Mouse (Mus musculus): ENCODE measurements around the gene Cdca3. TPM values are rescaled to one million over a fixed set of nuclear protein-coding genes. Genes with fewer than 3 reads are reported as not detected.
"Not testable (repeated sequence)": the region's sequence is repeated elsewhere in the genome, so short reads cannot be mapped to it uniquely, and the experiment has no call there.

Cdca3 gene
- polyA plus RNA-seq, 1 experiment from 2014 or later = 35.3 TPM

DNA sequence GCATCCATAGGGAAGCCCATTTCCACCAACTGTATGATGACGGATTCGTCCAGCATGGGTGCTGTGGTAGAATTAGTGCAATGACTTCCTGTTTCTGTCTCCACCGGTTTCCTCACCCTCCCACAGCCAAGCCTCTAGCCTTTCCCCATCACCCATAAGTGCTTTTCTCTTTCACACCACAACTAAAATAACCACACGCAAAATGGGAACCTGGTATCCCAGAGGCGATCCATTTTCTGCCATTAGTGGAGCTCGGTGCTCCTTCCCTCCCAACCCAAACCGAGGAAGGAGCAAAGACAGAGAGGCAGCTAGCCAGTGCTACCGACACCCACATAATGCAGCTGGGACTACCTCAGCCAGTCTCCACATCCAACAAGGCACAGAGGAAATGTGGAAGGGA, 11.4 kb upstream of the Cdca3 start:
- Histone ChIP-seq H3K36me3 (peaks cover 67% of the 10 kb centered on the region), H3K27me3 (no peaks in the 10 kb centered on the region), H3K9me3 (no peaks in the 10 kb centered on the region), H3K4me2 (no peak overlapping the region), H3K4me1 (replicated peaks) (peaks cover 13% of the 10 kb centered on the region), H3K9ac (no peak overlapping the region), H3K4me3 (no peak overlapping the region), H3K27ac (replicated peaks) (no peak overlapping the region)
- ATAC-seq (ENCODE audit: low FRiP score, low read depth) = no peak
- WGBS = 89% methylated on average over 8 of the region's 8 CpGs

DNA sequence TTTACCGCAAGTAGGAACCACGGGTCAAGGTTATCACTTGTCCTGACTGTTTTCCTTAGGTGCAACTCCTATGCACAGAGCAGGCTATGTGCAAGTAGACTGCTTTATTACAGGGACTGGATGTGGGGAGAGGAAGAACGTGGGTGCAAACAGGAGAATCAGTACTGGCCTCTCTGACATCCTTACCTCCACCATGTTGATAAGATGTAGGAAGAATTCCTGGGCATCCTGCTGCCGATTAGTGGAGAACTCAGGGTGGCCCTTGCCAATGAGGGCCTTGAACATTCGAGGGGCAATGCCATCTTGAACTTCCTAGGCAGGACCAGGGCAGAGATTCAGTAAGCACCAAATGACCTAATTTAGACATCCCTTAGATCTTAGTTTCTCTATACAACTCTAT, 8.5 kb upstream of the Cdca3 start:
- 90% methylated on average over 5 of the region's 5 CpGs for WGBS

GRCm38 (mm10) chr6:124822049-124822448, 7.3 kb upstream of the Cdca3 start:
- no peak overlapping the region for H3K4me2 ChIP-seq
- no peak for ATAC-seq (ENCODE audit: low FRiP score, low read depth)
- H3K4me1 ChIP-seq (replicated peaks) = peaks cover 1% of the 10 kb centered on the region; the same call in 1 of the 2 replicates
- no peaks in the 10 kb centered on the region for H3K9me3 ChIP-seq
- no peak overlapping the region for H3K27ac ChIP-seq (replicated peaks)
- H3K36me3 ChIP-seq = peaks cover 89% of the 10 kb centered on the region
- 93% methylated on average over 4 of the region's 4 CpGs for WGBS
- no peak overlapping the region for H3K9ac ChIP-seq
- no peaks in the 10 kb centered on the region for H3K27me3 ChIP-seq
- no peak overlapping the region for H3K4me3 ChIP-seq

More for the DNA sequence above, 8.5 kb upstream of the Cdca3 start:
- H3K36me3 ChIP-seq = peaks cover 95% of the 10 kb centered on the region
- no peak overlapping the region for H3K27ac ChIP-seq (replicated peaks)
- H3K4me1 ChIP-seq (replicated peaks) = no peaks in the 10 kb centered on the region
- no peaks in the 10 kb centered on the region for H3K9me3 ChIP-seq
- ATAC-seq (ENCODE audit: low FRiP score, low read depth) = no peak
- no peak overlapping the region for H3K4me3 ChIP-seq
- no peaks in the 10 kb centered on the region for H3K27me3 ChIP-seq
- H3K9ac ChIP-seq = no peak overlapping the region
- H3K4me2 ChIP-seq = no peak overlapping the region

GRCm38 (mm10) chr6:124828101-124828592, 1.2 kb upstream of the Cdca3 start:
- 23% methylated on average over 10 of the region's 10 CpGs for WGBS

DNA sequence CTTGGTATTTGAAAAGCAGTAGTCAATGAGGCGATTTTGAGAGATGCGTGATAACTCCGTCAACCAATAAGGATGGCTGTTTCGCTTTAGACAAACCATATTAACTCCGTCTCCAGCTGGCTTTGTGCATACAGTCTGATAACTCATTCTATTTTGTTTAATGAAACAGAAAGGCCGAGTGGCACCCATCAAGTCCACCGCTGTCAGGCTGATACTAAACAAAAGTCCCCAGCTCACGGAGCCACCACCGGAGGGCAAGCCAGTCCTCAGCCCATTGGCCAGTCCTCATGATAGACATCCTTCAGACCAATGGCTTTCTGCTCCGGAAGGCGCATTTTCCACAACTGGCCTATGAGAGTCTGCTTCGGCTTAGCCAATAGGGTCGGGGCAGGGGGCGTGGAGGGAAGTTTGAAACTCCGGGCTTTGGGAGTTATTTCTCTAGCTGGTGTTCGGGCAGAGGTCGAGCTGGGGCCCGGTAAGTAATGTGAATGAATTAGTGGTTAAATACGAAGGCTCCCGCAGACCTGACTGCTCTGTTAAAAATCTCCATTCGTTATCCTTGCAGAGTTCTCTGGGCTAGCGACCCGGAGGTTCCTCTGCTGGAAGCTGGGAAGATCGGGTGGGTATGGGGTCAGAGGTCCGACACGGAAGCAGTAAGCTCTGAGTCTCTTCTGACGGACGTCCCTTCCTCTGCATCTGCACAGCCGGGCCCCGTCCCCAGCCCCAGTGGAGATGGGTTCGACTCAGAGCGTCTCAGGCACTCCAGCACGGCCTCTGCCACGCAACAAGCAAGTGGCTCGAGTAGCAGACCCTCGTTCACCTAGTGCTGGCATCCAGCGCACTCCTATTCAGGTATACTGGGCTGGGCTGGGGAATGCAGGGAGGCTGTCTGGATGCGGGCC, 703 bp downstream of the Cdca3 start:
- Histone ChIP-seq H3K36me3 (peaks cover 11% of the 10 kb centered on the region), H3K4me1 (replicated peaks) (peaks cover 22% of the 10 kb centered on the region), H3K9ac (peak overlapping the region; percentile 75), H3K4me3 (peak overlapping the region; percentile 78), H3K4me2 (peak overlapping the region; percentile 56), H3K9me3 (no peaks in the 10 kb centered on the region), H3K27me3 (no peaks in the 10 kb centered on the region), H3K27ac (replicated peaks) (peak overlapping the region; percentile 92)
- peak; percentile 84 for ATAC-seq (ENCODE audit: low FRiP score, low read depth)
- under 1% methylated on average over 38 of the region's 38 CpGs for WGBS

More at GRCm38 (mm10) chr6:124828101-124828592, 1.2 kb upstream of the Cdca3 start:
- H3K9ac ChIP-seq = peak overlapping the region; percentile 51
- H3K27ac ChIP-seq (replicated peaks) = peak overlapping the region; percentile 92
- H3K27me3 ChIP-seq = no peaks in the 10 kb centered on the region
- peak overlapping the region; percentile 78 for H3K4me3 ChIP-seq
- peaks cover 22% of the 10 kb centered on the region for H3K4me1 ChIP-seq (replicated peaks)
- H3K9me3 ChIP-seq = no peaks in the 10 kb centered on the region
- no peak for ATAC-seq (ENCODE audit: low FRiP score, low read depth)
- H3K36me3 ChIP-seq = peaks cover 29% of the 10 kb centered on the region
- H3K4me2 ChIP-seq = peak overlapping the region; percentile 77

- not testable (repeated sequence) for ATAC-seq (ENCODE audit: low FRiP score, low read depth); H3K27ac ChIP-seq (replicated peaks); H3K27me3 ChIP-seq; H3K9ac ChIP-seq; H3K36me3 ChIP-seq; H3K4me2 ChIP-seq; H3K9me3 ChIP-seq
- Histone ChIP-seq H3K4me3 (0 out of 2 replicates have a peak overlapping the region, but pooled peaks have one; percentile 3), H3K4me1 (replicated peaks) (peaks cover 22% of the 10 kb centered on the region)
- 95% methylated on average over 4 of the region's 4 CpGs for WGBS
These were observed 1.9 kb downstream of the Cdca3 start for GRCm38 (mm10) chr6:124831199-124831598.

DNA sequence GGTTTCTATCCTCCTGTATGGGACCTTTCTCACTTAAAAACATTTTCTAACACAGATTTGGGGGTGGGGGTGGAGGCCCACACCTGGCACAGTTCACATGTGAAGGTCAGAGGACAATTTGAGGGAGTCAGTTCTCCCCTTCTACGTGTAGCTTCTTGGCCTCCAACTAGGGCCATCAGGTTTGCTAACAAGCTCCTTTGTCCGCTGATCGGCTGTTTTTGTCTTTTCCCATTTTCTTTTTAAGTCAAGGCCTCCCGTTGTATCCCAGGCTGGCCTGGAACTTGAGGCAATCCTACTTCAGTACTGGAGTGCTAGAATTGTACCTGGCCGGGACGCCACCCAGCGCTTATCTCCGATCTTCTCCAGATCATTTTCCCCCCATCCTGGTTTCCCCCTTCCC, 2.3 kb downstream of the Cdca3 start:
- WGBS = 89% methylated on average over 8 of the region's 8 CpGs

DNA sequence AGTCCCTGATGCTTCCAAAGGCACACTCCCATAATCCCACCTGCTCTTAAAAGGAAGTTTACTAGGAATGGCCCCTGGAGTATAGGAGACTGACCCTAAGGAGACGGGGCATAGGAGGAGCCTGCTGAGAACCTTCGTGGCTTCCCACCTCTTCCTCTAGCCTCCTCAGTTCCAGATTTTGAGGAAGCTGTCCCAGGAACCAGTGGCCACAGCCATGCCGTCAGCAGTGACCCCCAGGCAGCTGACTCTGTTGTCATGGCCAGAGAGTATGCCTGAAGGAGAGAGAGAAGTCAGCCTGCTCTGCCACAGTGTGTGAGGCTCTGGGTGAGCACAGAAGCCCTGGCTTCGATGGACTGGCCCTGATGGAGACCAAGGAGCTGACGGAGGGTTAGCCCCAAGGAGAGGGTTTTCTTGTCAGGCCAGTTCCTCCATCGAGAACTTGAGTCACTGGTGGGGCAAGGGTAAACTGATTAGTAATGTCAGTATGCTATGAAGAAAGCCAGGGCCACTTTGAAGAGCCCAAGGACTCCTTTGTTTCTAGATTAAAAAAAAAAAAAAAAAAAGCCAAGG, 5.2 kb downstream of the Cdca3 start:
- Histone ChIP-seq H3K9me3 (no peaks in the 10 kb centered on the region), H3K4me2 (no peak overlapping the region), H3K9ac (no peak overlapping the region), H3K36me3 (no peaks in the 10 kb centered on the region), H3K4me1 (replicated peaks) (peaks cover 7% of the 10 kb centered on the region), H3K4me3 (no peak overlapping the region), H3K27me3 (no peaks in the 10 kb centered on the region), H3K27ac (replicated peaks) (no peak overlapping the region)
- 86% methylated on average over 6 of the region's 6 CpGs for WGBS
- ATAC-seq (ENCODE audit: low FRiP score, low read depth) = no peak

More for the DNA sequence above, 2.3 kb downstream of the Cdca3 start:
- H3K27ac ChIP-seq (replicated peaks) = no peak overlapping the region
- H3K4me2 ChIP-seq = no peak overlapping the region
- H3K36me3 ChIP-seq = no peaks in the 10 kb centered on the region; the same call in 1 of the 2 replicates
- H3K9me3 ChIP-seq = no peaks in the 10 kb centered on the region
- H3K4me1 ChIP-seq (replicated peaks) = peaks cover 22% of the 10 kb centered on the region
- no peak overlapping the region for H3K4me3 ChIP-seq
- no peaks in the 10 kb centered on the region for H3K27me3 ChIP-seq
- no peak for ATAC-seq (ENCODE audit: low FRiP score, low read depth)
- no peak overlapping the region for H3K9ac ChIP-seq

- Histone ChIP-seq H3K4me3 (no peak overlapping the region), H3K36me3 (no peaks in the 10 kb centered on the region), H3K4me1 (replicated peaks) (peaks cover 6% of the 10 kb centered on the region), H3K9ac (no peak overlapping the region), H3K4me2 (no peak overlapping the region), H3K9me3 (no peaks in the 10 kb centered on the region), H3K27me3 (no peaks in the 10 kb centered on the region), H3K27ac (replicated peaks) (no peak overlapping the region)
- ATAC-seq (ENCODE audit: low FRiP score, low read depth) = no peak
- WGBS = 58% methylated on average over 10 of the region's 10 CpGs
These were observed 6.2 kb downstream of the Cdca3 start for GRCm38 (mm10) chr6:124835531-124835930.

GRCm38 (mm10) chr6:124836411-124836810, 7.1 kb downstream of the Cdca3 start:
- no peak overlapping the region for H3K4me2 ChIP-seq
- H3K27ac ChIP-seq (replicated peaks) = no peak overlapping the region
- no peak overlapping the region for H3K4me3 ChIP-seq
- no peak for ATAC-seq (ENCODE audit: low FRiP score, low read depth)
- 83% methylated on average over 7 of the region's 7 CpGs for WGBS
- no peak overlapping the region for H3K9ac ChIP-seq
- peaks cover 4% of the 10 kb centered on the region; the same call in 1 of the 2 replicates for H3K4me1 ChIP-seq (replicated peaks)
- no peaks in the 10 kb centered on the region for H3K27me3 ChIP-seq
- no peaks in the 10 kb centered on the region for H3K9me3 ChIP-seq
- peaks cover 3% of the 10 kb centered on the region; the same call in 1 of the 2 replicates for H3K36me3 ChIP-seq

DNA sequence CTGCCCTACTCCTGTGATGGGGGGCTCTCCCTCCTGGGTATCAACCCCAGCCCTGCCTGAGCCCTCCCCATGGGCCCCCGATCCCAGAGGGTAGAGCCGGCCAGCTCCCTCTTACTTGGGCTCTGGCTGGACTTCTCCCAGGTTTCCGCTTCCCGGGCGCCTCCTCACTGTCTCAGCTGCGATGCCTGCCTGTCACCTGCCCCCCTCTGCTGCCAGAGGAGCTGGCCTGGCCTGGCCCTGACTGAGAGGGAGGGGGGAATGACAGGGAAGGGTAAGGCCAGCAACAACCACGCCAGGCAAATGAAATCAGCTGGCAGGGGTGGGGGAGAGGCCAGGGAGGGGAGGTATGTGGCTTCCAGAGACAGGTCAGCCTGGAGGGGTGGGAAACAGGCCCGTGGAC, 10.5 kb downstream of the Cdca3 start:
- Histone ChIP-seq H3K36me3 (peaks cover 10% of the 10 kb centered on the region; the same call in 1 of the 2 replicates), H3K4me3 (no peak overlapping the region), H3K27ac (replicated peaks) (no peak overlapping the region; the same call in 1 of the 2 replicates), H3K9me3 (no peaks in the 10 kb centered on the region), H3K9ac (no peak overlapping the region), H3K4me1 (replicated peaks) (peaks cover 4% of the 10 kb centered on the region; the same call in 1 of the 2 replicates), H3K4me2 (no peak overlapping the region), H3K27me3 (no peaks in the 10 kb centered on the region)
- ATAC-seq (ENCODE audit: low FRiP score, low read depth) = peak; percentile 25
- WGBS = 20% methylated on average over 8 of the region's 8 CpGs

Data from hindbrain, embryonic 15.5 days (tissue).